Mouse (Mus musculus) heart, embryonic 12.5 days (tissue): Measurements from ENCODE around the gene Rftn2. TPM values are rescaled to one million over a fixed set of nuclear protein-coding genes. Genes with fewer than 3 reads are reported as not detected.

Experiments used
- ATAC-seq: fragments of 200-750 bp; cut with Nextera tagmentation; 2 replicates; pipeline ENCODE4 v1.8.0; 2017; ENCODE audit warnings: moderate TSS enrichment, moderate library complexity; ENCODE audit not compliant: insufficient number of reproducible peaks, low FRiP score
- H3K27ac ChIP-seq: fragments of 300-500 bp; sonication (generic); 2 replicates; pipeline ENCODE4 v1.5.1; 2016; ENCODE audit warnings: mild to moderate bottlenecking, moderate library complexity; ENCODE audit not compliant: poor library complexity, severe bottlenecking
- H3K27me3 ChIP-seq: fragments of 300-500 bp; sonication (generic); replicated peaks from 2 replicates; pipeline ENCODE4 v1.6.1; 2016; ENCODE audit warnings: mild to moderate bottlenecking, moderate library complexity
- H3K36me3 ChIP-seq: fragments of 300-500 bp; sonication (generic); 2 replicates; pipeline ENCODE4 v1.6.1; 2016; ENCODE audit warnings: mild to moderate bottlenecking, moderate library complexity
- H3K4me1 ChIP-seq: fragments of 300-500 bp; sonication (generic); replicated peaks from 2 replicates; pipeline ENCODE4 v1.6.1; 2016; ENCODE audit warnings: mild to moderate bottlenecking
- H3K4me2 ChIP-seq: fragments of 300-500 bp; sonication (generic); 2 replicates; pipeline ENCODE4 v1.6.1; 2016; ENCODE audit warnings: mild to moderate bottlenecking, moderate library complexity
- H3K4me3 ChIP-seq: fragments of 300-500 bp; sonication (generic); 2 replicates; pipeline ENCODE4 v1.5.1; 2016; ENCODE audit warnings: mild to moderate bottlenecking
- H3K9ac ChIP-seq: fragments of 300-500 bp; sonication (generic); 2 replicates; pipeline ENCODE4 v1.6.1; 2016; ENCODE audit warnings: mild to moderate bottlenecking, moderate library complexity
- H3K9me3 ChIP-seq: fragments of 300-500 bp; sonication (generic); replicated peaks from 2 replicates; pipeline ENCODE4 v1.6.1; 2016; ENCODE audit warnings: mild to moderate bottlenecking, moderate library complexity
- WGBS: fragments of 180-500 bp; shearing (Covaris S2); methylation state at CpG from one replicate; pipeline ENCODE4 v1.1.7; 2016; 5-methylcytosine and 5-hydroxymethylcytosine counted together
- polyA plus RNA-seq: library from polyadenylated mRNA; unstranded; fragments of >200 nt; fragmentation: Nextera tagmentation; extraction: Ambion mirVana; gene quantifications from 2 replicates; pipeline ENCODE4 v1.2.1, GENCODE M21; 2016

Gene Rftn2
- 6.5 and 6.8 TPM in 2 replicates for polyA plus RNA-seq

DNA sequence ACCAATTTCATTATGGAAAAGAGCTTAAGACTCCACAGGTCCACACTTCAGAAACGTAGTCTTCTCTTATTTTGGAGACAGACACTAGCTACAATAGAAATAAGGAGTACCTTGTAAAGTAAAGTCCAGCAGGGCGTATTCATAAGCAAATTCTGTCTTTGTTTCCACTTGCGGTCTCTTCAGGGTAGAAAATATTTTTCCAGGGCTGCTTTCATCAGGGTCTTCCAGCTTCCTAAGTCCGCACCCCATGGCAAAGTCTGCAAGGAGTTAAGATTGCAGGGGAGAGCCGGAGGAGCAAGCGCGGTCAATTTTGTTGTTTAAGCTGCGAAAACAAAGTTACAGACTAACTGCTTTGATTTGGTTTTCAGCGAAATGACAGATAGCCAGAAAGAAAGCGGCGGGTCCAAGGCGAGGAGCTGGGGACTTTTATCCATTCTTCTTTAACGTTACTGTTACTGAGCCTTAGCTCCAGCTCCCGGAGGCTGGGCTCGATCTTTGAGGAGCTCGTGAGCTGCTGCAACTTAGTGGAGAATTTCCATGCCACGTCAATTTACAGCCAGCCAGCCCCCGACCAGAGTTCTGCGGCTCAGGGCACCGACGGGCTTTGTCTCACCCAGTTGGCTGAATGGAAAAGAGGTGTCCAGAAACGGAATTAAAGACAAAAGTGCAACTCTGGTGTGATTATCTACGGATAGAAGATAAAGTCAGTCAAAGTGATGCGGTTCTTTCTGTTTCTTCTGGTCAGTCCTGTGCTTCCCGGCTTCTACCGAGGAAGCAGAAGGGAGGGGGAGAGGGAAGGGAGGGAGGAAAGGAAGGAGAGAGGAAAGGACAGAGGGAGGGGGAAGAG lies at the start of gene Rftn2:
Gene Rftn2 (minus strand): TSS at position 772 of the 847 bp plus-strand sequence.
- Histone ChIP-seq H3K9me3 (no peaks in the 10 kb centered on the region), H3K9ac (peak within 1 kb of the TSS; percentile 76), H3K27ac (peak within 1 kb of the TSS; percentile 75), H3K4me3 (peak within 1 kb of the TSS; percentile 64), H3K27me3 (no peaks in the 10 kb centered on the region), H3K36me3 (no peaks in the 10 kb centered on the region), H3K4me1 (peaks cover 10% of the 10 kb centered on the region), H3K4me2 (peak within 1 kb of the TSS; percentile 68)
- WGBS = 2% methylated on average over 26 of the region's 26 CpGs
- ATAC-seq = peak; percentile 53; the same call in 1 of the 2 replicates

- no peaks in the 10 kb centered on the region for H3K9me3 ChIP-seq
- no peak overlapping the region for H3K4me3 ChIP-seq
- no peak for ATAC-seq
- WGBS = 62% methylated on average over 2 of the region's 2 CpGs
- H3K36me3 ChIP-seq = no peaks in the 10 kb centered on the region
- H3K27ac ChIP-seq = no peak overlapping the region
- H3K4me2 ChIP-seq = no peak overlapping the region
- peaks cover 5% of the 10 kb centered on the region for H3K4me1 ChIP-seq
- H3K9ac ChIP-seq = no peak overlapping the region
- H3K27me3 ChIP-seq = no peaks in the 10 kb centered on the region
Observed at GRCm38 (mm10) chr1:55265447-55265846, 38.9 kb upstream of the Rftn2 start.

GRCm38 (mm10) chr1:55264385-55264784 lies 37.8 kb upstream of the Rftn2 start:
- no peaks in the 10 kb centered on the region for H3K9me3 ChIP-seq
- no peaks in the 10 kb centered on the region for H3K36me3 ChIP-seq
- H3K4me3 ChIP-seq = no peak overlapping the region
- ATAC-seq = no peak
- no peak overlapping the region for H3K27ac ChIP-seq
- H3K4me1 ChIP-seq = peaks cover 5% of the 10 kb centered on the region
- WGBS = 6% methylated on average over 2 of the region's 2 CpGs
- H3K9ac ChIP-seq = no peak overlapping the region
- H3K4me2 ChIP-seq = no peak overlapping the region
- H3K27me3 ChIP-seq = no peaks in the 10 kb centered on the region

DNA sequence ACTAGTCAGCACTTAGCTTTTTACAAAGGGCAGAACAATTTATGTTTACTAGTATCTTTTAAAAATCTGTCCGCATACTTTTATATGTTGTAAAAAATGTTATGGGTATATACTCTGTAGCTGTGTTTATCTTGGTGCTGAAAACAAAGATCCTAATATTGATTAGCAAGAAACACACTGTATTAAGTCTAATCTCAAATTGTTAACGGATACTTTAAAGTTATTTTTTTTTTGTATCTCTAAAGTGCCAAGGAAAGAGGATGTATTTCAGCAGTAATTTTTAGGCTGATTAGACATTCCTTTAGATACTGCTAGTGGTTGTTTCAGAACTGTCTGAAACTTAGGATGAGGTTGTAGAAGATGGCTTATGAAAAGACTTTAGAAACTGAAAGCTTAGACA lies 19.8 kb upstream of the Rftn2 start:
- Histone ChIP-seq H3K4me3 (no peak overlapping the region), H3K9ac (no peak overlapping the region), H3K4me1 (no peaks in the 10 kb centered on the region), H3K4me2 (no peak overlapping the region), H3K27ac (no peak overlapping the region), H3K27me3 (no peaks in the 10 kb centered on the region), H3K36me3 (no peaks in the 10 kb centered on the region), H3K9me3 (no peaks in the 10 kb centered on the region)
- 80% methylated on average over 2 of the region's 2 CpGs for WGBS
- ATAC-seq = no peak

GRCm38 (mm10) chr1:55239237-55239636 lies 12.7 kb upstream of the Rftn2 start:
- 0% methylated on average over 1 of the region's 1 CpGs for WGBS
- peak overlapping the region; percentile 92 for H3K4me2 ChIP-seq
- H3K9me3 ChIP-seq = no peaks in the 10 kb centered on the region
- no peak overlapping the region for H3K27ac ChIP-seq
- H3K36me3 ChIP-seq = no peaks in the 10 kb centered on the region
- H3K9ac ChIP-seq = no peak overlapping the region
- no peaks in the 10 kb centered on the region for H3K27me3 ChIP-seq
- peaks cover 16% of the 10 kb centered on the region for H3K4me1 ChIP-seq
- H3K4me3 ChIP-seq = 0 out of 2 replicates have a peak overlapping the region, but pooled peaks have one; percentile 75
- no peak for ATAC-seq

DNA sequence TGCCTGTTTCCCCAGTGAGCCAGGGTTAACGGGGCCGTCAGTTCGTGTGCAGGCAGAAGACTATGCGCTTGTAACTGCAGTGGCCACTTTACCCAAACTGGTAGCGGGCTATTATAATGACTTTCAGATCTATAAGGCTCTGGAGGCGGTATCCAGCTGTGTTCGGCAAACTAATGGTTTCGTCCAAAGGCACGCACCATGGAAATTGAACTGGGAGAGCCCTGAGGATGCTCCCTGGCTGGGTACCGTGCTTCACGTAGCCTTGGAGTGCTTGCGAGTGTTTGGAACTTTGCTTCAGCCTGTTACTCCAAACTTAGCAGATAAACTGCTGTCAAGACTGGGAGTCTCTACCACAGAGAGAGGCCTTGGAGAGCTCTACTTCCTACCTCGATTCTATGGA lies 11.9 kb upstream of the Rftn2 start:
- Histone ChIP-seq H3K4me1 (peaks cover 16% of the 10 kb centered on the region), H3K27me3 (no peaks in the 10 kb centered on the region), H3K4me3 (peak overlapping the region; percentile 75), H3K9ac (peak overlapping the region; percentile 86), H3K36me3 (no peaks in the 10 kb centered on the region), H3K4me2 (peak overlapping the region; percentile 92), H3K27ac (no peak overlapping the region), H3K9me3 (no peaks in the 10 kb centered on the region)
- ATAC-seq = no peak
- 31% methylated on average over 13 of the region's 13 CpGs for WGBS

DNA sequence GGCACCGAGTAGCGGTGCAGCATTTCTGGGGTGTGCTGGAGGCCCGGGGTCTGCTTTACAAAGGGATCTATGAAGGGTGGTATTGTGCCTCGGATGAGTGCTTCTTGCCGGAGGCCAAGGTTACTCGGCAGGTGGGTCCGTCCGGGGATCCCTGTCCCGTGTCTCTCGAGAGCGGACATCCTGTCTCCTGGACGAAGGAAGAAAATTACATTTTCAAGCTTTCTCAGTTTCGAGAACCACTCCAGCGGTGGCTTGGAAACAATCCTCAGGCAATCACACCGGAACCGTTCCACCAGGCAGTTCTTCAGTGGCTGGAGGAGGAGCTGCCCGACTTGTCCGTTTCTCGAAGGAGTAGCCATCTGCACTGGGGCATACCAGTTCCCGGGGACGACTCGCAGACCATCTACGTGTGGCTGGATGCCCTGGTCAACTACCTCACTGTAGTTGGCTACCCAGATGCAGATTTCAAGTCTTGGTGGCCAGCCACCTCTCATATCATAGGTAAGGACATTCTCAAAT lies 11.1 kb upstream of the Rftn2 start:
- WGBS = under 1% methylated on average over 23 of the region's 23 CpGs
- H3K27ac ChIP-seq = peak overlapping the region; percentile 20; the same call in 1 of the 2 replicates
- peak; percentile 60; the same call in 1 of the 2 replicates for ATAC-seq

GRCm38 (mm10) chr1:55236890-55237642 lies 10.5 kb upstream of the Rftn2 start, which contains the start of gene Mars2:
Gene Mars2 (plus strand): TSS chr1:55237177.
- Histone ChIP-seq H3K4me3 (peak within 1 kb of the TSS; percentile 75), H3K27me3 (no peaks in the 10 kb centered on the region), H3K36me3 (no peaks in the 10 kb centered on the region), H3K9me3 (no peaks in the 10 kb centered on the region), H3K4me1 (peaks cover 16% of the 10 kb centered on the region), H3K27ac (peak within 1 kb of the TSS; percentile 20; the same call in 1 of the 2 replicates), H3K4me2 (peak within 1 kb of the TSS; percentile 92), H3K9ac (peak within 1 kb of the TSS; percentile 86)
- ATAC-seq = peak; percentile 97
- WGBS = under 1% methylated on average over 82 of the region's 82 CpGs

More for the DNA sequence above, 11.1 kb upstream of the Rftn2 start:
- Histone ChIP-seq H3K4me3 (peak overlapping the region; percentile 75), H3K9me3 (no peaks in the 10 kb centered on the region), H3K27me3 (no peaks in the 10 kb centered on the region), H3K4me1 (peaks cover 16% of the 10 kb centered on the region), H3K36me3 (no peaks in the 10 kb centered on the region), H3K4me2 (peak overlapping the region; percentile 92), H3K9ac (peak overlapping the region; percentile 86)

DNA sequence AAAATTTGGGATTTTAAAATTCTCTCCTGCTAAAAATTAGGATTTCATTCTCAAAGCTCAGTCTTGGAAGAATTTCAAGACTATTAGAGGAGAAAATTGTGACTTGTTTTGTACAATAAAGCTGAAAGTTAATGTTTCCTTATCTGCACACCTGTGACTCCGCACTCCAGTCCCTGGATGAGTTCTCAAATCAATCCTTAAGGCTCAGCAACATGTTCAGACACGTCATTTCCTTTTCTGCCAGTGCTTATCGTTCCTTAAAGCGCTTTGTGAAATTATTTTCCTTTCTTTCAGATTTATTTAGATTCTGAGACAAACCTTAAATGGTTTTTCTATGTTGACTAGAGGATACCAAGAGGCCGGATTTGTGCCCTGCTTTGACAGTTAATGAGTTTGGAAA lies 9.9 kb upstream of the Rftn2 start:
- Histone ChIP-seq H3K36me3 (no peaks in the 10 kb centered on the region), H3K9me3 (no peaks in the 10 kb centered on the region), H3K27me3 (no peaks in the 10 kb centered on the region), H3K4me2 (peak overlapping the region; percentile 92), H3K4me1 (peaks cover 16% of the 10 kb centered on the region), H3K9ac (no peak overlapping the region), H3K4me3 (peak overlapping the region; percentile 75), H3K27ac (no peak overlapping the region)
- ATAC-seq = no peak
- 40% methylated on average over 5 of the region's 5 CpGs for WGBS

- Histone ChIP-seq H3K9me3 (no peaks in the 10 kb centered on the region), H3K27me3 (no peaks in the 10 kb centered on the region), H3K9ac (no peak overlapping the region), H3K4me3 (no peak overlapping the region), H3K4me1 (peaks cover 8% of the 10 kb centered on the region), H3K4me2 (no peak overlapping the region), H3K36me3 (no peaks in the 10 kb centered on the region), H3K27ac (no peak overlapping the region)
- WGBS = 47% methylated on average over 16 of the region's 16 CpGs
- ATAC-seq = no peak
Observed at GRCm38 (mm10) chr1:55234910-55235520, 8.4 kb upstream of the Rftn2 start.
